Mouse (Mus musculus): ENCODE data around the gene Hs6st1.

The Hs6st1 gene

GRCm38 (mm10) chr1:36064861-36065760 is 3.1 kb upstream of the Hs6st1 start:
- DNase-seq (ENCODE audit: low read depth): peak; percentile 97

DNA sequence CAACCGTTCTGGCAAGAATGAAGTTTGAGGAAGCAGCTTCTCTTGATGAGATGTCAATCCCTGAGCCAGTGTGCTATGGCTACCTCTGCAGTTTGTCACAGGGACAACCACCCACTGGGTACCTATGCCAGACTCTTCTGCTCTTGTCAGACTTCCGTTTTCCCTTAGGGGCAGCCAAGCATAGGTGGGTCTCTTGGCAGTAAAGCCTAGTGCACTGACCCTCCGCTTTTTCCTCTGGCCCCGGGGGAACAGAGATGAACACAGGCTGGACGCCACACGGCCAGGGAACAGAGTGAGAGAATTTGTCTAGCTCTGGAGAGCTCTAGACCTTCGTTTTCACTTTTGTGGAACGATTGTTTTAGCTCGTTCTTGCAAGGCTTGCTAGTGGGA is 2.4 kb upstream of the Hs6st1 start:
- DNase-seq (ENCODE audit: low read depth): no peak

DNA sequence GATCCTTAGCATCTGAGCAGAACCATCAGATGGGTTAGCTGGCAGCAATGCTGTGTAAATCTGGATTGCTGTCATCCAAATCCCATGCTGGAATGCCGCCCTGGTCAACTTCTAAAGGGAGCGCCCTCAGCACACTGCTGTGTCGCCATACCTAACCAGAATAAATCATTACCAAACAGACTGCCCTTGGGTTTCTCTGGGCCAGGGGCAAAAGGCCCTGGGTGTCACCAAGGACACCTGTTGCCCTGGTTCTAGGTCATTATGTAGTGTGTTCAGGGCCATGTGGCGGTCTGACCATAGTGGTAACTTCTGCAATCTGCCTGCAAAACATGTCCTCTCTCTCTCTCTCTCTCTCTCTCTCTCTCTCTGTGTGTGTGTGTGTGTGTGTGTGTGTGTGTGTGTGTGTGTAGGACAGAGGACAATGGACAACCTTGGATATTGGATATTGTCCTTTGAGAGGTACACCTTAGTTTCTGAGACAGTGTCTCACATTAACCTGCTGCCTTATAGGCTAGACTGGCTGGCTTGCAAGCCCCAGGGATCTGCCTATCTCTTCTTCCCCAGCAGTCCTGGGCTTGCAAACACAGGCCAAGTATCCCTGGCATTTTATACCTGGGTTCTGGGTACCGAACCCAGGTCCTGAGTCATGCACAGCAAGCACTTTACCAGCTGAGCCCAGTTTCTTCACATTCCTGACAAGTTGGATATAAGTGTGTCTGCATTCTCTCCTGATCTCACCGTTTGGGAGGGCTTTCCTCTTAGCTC is 1.8 kb upstream of the Hs6st1 start:
- no peak for DNase-seq (ENCODE audit: low read depth)

GRCm38 (mm10) chr1:36067201-36067600 is 999 bp upstream of the Hs6st1 start:
- no peak for DNase-seq (ENCODE audit: low read depth)

- DNase-seq (ENCODE audit: low read depth): no peak
These were observed 589 bp upstream of the Hs6st1 start for GRCm38 (mm10) chr1:36067611-36068010.

GRCm38 (mm10) chr1:36068531-36069120 is 426 bp downstream of the Hs6st1 start:
- DNase-seq (ENCODE audit: low read depth): peak; percentile 48

- DNase-seq (ENCODE audit: low read depth): no peak
These were observed 1.1 kb downstream of the Hs6st1 start for GRCm38 (mm10) chr1:36069291-36069771.

DNA sequence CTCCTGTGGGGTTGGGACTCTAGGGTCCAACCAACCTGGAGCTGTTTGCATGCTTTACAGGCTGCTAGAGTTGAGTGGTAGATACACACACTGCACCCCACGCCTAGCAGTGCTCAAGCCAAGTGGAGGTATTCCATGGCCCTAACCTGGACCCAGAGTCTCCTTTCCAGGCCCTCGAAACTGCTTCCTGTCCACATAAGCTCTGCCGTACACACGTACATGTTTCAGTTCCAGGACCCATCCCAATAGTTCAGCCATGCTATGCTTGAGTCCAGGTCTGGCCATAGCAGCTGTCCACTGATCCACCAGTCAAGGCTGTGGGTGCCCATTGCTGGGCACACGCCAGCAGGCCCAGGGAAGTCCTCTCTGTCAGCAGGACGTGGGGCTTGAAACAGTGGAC is 2.0 kb downstream of the Hs6st1 start:
- no peak for DNase-seq (ENCODE audit: low read depth)

- DNase-seq (ENCODE audit: low read depth): no peak
These were observed 2.5 kb downstream of the Hs6st1 start for GRCm38 (mm10) chr1:36070740-36071139.

GRCm38 (mm10) chr1:36071176-36071575 is 3.0 kb downstream of the Hs6st1 start:
- no peak for DNase-seq (ENCODE audit: low read depth)

DNA sequence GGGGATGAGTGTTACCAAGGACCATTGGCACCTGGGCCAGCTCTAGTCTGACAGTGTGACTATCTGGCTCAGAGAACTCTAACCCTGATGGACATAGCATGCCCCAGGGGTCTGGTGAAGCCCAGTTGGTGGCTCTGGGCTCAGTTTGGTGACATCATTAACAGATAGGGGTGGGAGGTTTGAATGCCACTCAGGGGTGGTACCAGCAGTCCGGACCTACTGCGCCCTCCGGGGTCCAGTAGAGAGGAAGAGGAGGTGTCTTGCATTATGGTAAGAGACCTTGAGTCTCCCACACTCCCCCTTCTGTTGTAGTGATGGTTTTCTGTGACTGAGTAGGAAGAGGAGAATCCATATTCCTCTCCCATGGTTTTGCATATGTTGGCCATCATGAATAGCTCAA is 3.4 kb downstream of the Hs6st1 start:
- DNase-seq (ENCODE audit: low read depth): no peak

GRCm38 (mm10) chr1:36072588-36073556 is 4.7 kb downstream of the Hs6st1 start:
- peak; percentile 72 for DNase-seq (ENCODE audit: low read depth)

GRCm38 (mm10) chr1:36073566-36073965 is 5.4 kb downstream of the Hs6st1 start:
- DNase-seq (ENCODE audit: low read depth): no peak

DNA sequence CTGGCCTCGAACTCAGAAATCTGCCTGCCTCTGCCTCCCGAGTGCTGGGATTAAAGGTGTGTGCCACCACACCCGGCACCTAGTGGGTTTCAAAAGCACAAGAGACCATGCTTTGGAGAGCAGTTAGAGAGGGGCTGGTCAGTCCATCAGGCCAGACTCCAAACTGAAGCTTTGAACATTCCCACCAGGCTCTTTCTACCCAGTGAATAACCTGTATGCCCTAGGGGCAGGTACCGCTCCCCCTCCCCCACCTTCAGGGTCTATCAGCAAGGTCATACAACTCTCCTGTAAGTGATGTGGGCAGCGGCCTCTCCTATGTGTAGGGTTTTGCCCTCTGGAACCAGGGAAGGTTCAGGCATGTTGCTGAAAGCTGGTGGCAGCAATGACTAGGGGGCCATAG is 6.0 kb downstream of the Hs6st1 start:
- no peak for DNase-seq (ENCODE audit: low read depth)

DNA sequence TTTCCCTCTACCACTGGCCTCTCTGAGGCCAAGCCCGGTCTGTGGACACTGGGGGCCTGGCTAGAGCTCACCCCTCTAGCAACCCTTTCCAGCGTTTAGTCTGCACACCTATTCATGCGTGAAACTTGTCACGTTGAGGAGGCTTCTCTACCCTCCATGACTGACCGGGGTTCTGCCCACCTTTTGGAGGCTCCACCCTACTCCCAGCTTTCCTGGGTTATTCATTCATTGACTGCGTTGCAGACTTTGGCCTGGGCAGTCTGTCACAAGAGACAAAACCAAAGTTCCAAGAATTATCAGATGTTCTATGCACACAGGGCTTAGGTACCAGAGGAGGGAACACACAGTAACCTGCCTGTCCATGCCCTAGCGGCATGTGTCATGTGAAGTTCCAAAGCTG is 6.8 kb downstream of the Hs6st1 start:
- no peak for DNase-seq (ENCODE audit: low read depth)

DNA sequence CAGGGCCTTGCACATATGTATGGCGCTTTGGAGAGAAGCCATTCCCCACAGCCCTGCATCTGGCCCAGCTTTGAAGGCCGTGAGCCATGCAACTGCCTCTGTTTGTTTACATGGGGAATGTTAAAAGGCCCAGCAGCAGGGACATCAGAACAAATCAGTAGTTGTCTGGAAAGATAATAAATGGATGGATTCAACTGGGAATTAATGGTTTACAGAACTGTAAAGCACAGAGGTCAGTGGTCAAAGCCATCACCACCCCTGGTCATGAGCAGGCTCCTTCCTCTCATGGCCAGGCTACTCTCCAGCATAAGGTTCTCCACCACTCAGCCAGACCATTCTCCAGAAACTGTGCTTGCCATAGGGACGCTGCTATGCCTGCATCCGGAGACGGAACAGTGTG is 7.5 kb downstream of the Hs6st1 start:
- DNase-seq (ENCODE audit: low read depth): no peak

DNA sequence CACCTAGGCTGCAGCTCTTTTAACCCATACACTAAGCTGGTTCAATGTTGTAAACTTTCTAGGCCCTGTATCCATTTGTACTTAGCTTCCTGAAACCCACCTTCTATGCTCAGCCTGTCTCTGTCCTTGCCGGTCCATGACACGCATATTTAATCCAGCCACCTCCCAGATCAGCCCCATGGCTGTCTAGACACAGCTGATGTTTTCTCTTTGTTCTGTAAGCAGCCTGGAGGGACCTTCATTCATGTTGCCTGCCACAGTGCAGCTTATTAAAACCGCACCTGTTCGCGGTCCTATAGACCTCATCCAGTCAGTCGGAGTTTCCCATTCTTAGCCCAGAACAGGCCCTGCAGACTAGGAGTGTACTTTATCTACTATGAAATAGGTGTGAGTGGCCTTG is 8.9 kb downstream of the Hs6st1 start:
- no peak for DNase-seq (ENCODE audit: low read depth)

GRCm38 (mm10) chr1:36078250-36078649 is 10.1 kb downstream of the Hs6st1 start:
- DNase-seq (ENCODE audit: low read depth): no peak

GRCm38 (mm10) chr1:36079679-36080078 is 11.5 kb downstream of the Hs6st1 start:
- DNase-seq (ENCODE audit: low read depth): peak; percentile 56

- no peak for DNase-seq (ENCODE audit: low read depth)
These were observed 12.8 kb downstream of the Hs6st1 start for GRCm38 (mm10) chr1:36080974-36081373.

DNA sequence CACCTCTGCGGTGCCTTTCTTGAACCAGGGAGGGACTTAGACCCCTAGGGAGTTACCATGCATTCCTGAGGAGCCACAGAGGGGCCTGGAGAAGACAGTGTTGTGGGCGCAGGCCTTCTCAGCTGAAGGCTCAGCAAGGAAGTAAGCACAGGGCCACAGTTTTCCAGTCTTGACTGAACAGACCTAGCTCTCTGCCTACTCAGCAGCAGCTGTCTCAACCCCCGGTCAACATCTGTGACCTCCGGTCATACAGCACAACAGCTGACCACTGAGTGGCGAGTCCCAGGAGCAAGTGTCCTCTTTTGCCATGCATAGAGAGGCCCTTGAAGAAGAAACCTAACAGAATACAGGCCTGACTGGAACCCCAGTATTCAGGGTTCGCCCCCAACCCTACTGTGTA is 14.0 kb downstream of the Hs6st1 start:
- DNase-seq (ENCODE audit: low read depth): no peak

DNA sequence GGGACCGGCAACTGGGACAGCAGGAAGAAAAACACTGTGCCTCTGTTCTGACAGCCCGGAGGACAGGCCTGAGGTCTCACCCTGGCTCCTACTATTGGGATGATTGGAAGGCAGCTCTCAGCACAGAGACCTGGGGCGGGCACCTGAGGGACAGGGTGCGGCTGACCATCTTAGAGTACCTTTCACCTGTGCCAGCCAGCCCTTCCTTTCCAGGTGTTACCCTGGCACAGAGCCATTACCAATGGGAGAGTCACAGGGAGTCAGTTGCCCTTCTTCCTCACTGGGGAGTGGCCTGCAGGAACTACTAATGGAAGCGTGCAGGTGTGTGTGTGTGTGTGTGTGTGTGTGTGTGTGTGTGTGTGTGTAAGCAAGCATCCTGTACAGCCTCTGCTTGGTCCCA is 15.4 kb downstream of the Hs6st1 start:
- no peak for DNase-seq (ENCODE audit: low read depth)

Measured in NIH3T3 (cell line).